Comparison of ENCODE assay signal across 12 mouse cellular contexts in genomic region chr10:111248177-111248576, GRCm38 (mm10). TPM values are rescaled to one million over a fixed set of nuclear protein-coding genes. Genes with fewer than 3 reads are reported as not detected.
DNase-seq lines count a peak whose midpoint lies in the region; ATAC-seq and TF ChIP-seq lines count a peak whose summit lies in the region.
"Had no signal": no experiment of that assay in that cellular context is flagged by ENCODE, and none has a peak within 500 bp of the region (broad histone marks: within the 10 kb centered on the region; RNA-seq: fewer than 3 reads in every experiment).

No protein-coding gene starts in this region.

- no peaks in the 10 kb centered on the region for H3K4me1 ChIP-seq in forebrain, embryonic 11.5 days (replicated peaks; ENCODE audit: control insufficient read depth, insufficient read depth, low read length)

- no peaks in the 10 kb centered on the region for H3K27me3 ChIP-seq in forebrain, embryonic 11.5 days (ENCODE audit: control insufficient read depth, insufficient read depth, low read length)
- H3K27me3 ChIP-seq: liver, embryonic 15.5 days had no signal

- H3K9ac ChIP-seq in forebrain, embryonic 11.5 days (ENCODE audit: low read length): peak overlapping the region; percentile 13; the same call in 1 of the 2 replicates
- H3K9ac ChIP-seq: liver, embryonic 15.5 days had no signal

- no peak for TF ChIP-seq CTCF in left cerebral cortex, adult 2 months (IDR thresholded peaks at IDR 0.05)

- 0 out of 2 replicates have a peak, but pooled peaks have one; percentile 8 for ATAC-seq in forebrain, embryonic 11.5 days (replicated peaks; ENCODE audit: low FRiP score)
- ATAC-seq in megakaryocyte progenitor cell, adult 5-6 weeks (replicated peaks; ENCODE audit: poor library complexity): peak; percentile 29; the same call in 1 of the 2 replicates
- ATAC-seq: inflammation-experienced regulatory T-cells, adult 6 months had no signal

- H3K27ac ChIP-seq in left cerebral cortex, adult 2 months: peak overlapping the region; percentile 77
- no peak overlapping the region for H3K27ac ChIP-seq in forebrain, embryonic 11.5 days (ENCODE audit: low read depth, low read length)
- H3K27ac ChIP-seq: liver, embryonic 15.5 days had no signal

- intact Hi-C loops in left cerebral cortex, adult 2 months (cut with DNase I): no loop called here

- WGBS in forebrain, embryonic 11.5 days: 23% methylated on average over 6 of the region's 6 CpGs

- H3K4me2 ChIP-seq in forebrain, embryonic 11.5 days (ENCODE audit: low read depth, low read length, severe bottlenecking): peak overlapping the region; percentile 26; the same call in 1 of the 2 replicates
- H3K4me2 ChIP-seq: liver, embryonic 15.5 days had no signal

- no peaks in the 10 kb centered on the region for H3K9me3 ChIP-seq in forebrain, embryonic 11.5 days (ENCODE audit: control insufficient read depth, low read length)
- H3K9me3 ChIP-seq: liver, embryonic 15.5 days had no signal

- DNase-seq in left cerebral cortex, adult 2 months (ENCODE audit: extremely low spot score in 1 of 2, low spot score in 2 of 2): no peak
- no peak for DNase-seq in left cerebral cortex, adult 8-10 months (ENCODE audit: low spot score in 2 of 2)
- DNase-seq in forebrain, embryonic 11.5 days (ENCODE audit: low spot score): no peak
- peak; percentile 46 for DNase-seq in retina, embryonic 14.5 days (ENCODE audit: low spot score)
- DNase-seq in cerebellum, adult 9-11 months: no peak
- DNase-seq in thymus, postnatal 14 days: no peak
- DNase-seq: cerebellum, adult 11 months; gastrocnemius, postnatal 36 days; layer of hippocampus, postnatal 36 days had no signal

- H3K36me3 ChIP-seq in forebrain, embryonic 11.5 days (ENCODE audit: control insufficient read depth, insufficient read depth, low read length): no peaks in the 10 kb centered on the region
- H3K36me3 ChIP-seq: liver, embryonic 15.5 days had no signal

- peak overlapping the region; percentile 48 for H3K4me3 ChIP-seq in left cerebral cortex, adult 2 months
- peak overlapping the region; percentile 8; the same call in 1 of the 2 replicates for H3K4me3 ChIP-seq in forebrain, embryonic 11.5 days (ENCODE audit: low read depth, low read length)
- H3K4me3 ChIP-seq: liver, embryonic 15.5 days had no signal

RNA-seq across cellular contexts. Expression of gene Bbs10, which starts 50.3 kb away (rescaled TPM):
- 1 to 10 TPM; 4.9 to 6.7 TPM for total RNA-seq in left cerebral cortex, adult 2 months (2021)
- 1 to 10 TPM; 5.5 to 6.5 (median 5.7) TPM for total RNA-seq in left cerebral cortex, adult 8-10 months (2022)
- polyA plus RNA-seq in forebrain, embryonic 11.5 days (2014; fragmentation: Nextera tagmentation; extraction: Ambion mirVana): 7.5 and 9.5 TPM in 2 replicates
- total RNA-seq in megakaryocyte progenitor cell, adult 5-6 weeks (2015): 2.9 and 3.8 TPM in 2 replicates
- 1.3 and 4.9 TPM in 2 replicates for total RNA-seq in megakaryocyte progenitor cell, adult 5-6 weeks (2017)
